Mouse (Mus musculus) cortical plate, adult 2 months (tissue): ENCODE results near the gene Eif2b5. TPM values are rescaled to one million over a fixed set of nuclear protein-coding genes. Genes with fewer than 3 reads are reported as not detected.

Source experiments
- H3K27ac ChIP-seq: fragments of 200-500 bp; 2 replicates; pipeline ENCODE4 v1.5.1; 2012; ENCODE audit warnings: low read length, control low read depth, inconsistent platforms; ENCODE audit not compliant: insufficient read depth
- H3K4me1 ChIP-seq: fragments of 200-500 bp; 2 replicates; pipeline ENCODE4 v1.6.1; 2011; ENCODE audit warnings: low read length; ENCODE audit not compliant: control insufficient read depth, insufficient read depth
- H3K4me3 ChIP-seq: fragments of 200-500 bp; 2 replicates; pipeline ENCODE4 v1.5.1; 2011; ENCODE audit warnings: mild to moderate bottlenecking, low read length, control low read depth; ENCODE audit not compliant: insufficient read depth
- CTCF ChIP-seq: fragments of 200-500 bp; IDR thresholded peaks from 2 replicates; pipeline ENCODE4 v1.5.1; 2011; ENCODE audit warnings: mild to moderate bottlenecking, control low read depth, low read length; ENCODE audit not compliant: insufficient read depth; ENCODE audit errors: extremely low read depth
- POLR2A ChIP-seq: fragments of 200-500 bp; IDR thresholded peaks from 2 replicates; pipeline ENCODE4 v1.6.1; 2011; ENCODE audit warnings: mild to moderate bottlenecking, low read length, control low read depth; ENCODE audit not compliant: insufficient read depth; ENCODE audit errors: extremely low read depth
- polyA plus RNA-seq: library from polyadenylated mRNA; depleted of rRNA; stranded (reverse); fragments of >200 nt; gene quantifications from 2 replicates; pipeline ENCODE4 v1.2.3, GENCODE M21; 2012; rRNA removed

Eif2b5 gene
- polyA plus RNA-seq, 1 experiment = 49.1 TPM

DNA sequence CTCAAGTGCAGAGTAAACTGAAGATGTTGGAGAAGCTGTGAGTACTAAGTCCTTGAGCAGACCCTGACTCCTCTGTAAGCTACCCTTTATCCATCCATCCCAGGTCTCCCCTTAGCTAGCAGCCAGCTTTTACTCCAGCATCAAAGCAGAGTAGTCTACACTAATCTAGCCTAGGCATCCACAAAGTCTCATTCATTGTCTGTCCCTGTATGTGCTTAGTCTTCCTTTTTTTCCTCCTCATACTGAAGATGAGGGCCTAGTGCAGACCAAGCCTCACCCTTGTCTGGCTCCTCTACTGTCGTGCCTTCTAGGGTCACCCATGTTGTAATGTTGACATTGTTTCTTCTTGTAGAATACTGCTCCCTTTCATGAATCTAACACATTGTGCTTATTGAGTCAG, 54.0 kb downstream of the Eif2b5 start:
- H3K4me1 ChIP-seq = peaks cover 2% of the 10 kb centered on the region; the same call in 1 of the 2 replicates
- H3K27ac ChIP-seq = no peak overlapping the region
- no peak overlapping the region for H3K4me3 ChIP-seq
- TF ChIP-seq POLR2A (no peak), CTCF (no peak)

DNA sequence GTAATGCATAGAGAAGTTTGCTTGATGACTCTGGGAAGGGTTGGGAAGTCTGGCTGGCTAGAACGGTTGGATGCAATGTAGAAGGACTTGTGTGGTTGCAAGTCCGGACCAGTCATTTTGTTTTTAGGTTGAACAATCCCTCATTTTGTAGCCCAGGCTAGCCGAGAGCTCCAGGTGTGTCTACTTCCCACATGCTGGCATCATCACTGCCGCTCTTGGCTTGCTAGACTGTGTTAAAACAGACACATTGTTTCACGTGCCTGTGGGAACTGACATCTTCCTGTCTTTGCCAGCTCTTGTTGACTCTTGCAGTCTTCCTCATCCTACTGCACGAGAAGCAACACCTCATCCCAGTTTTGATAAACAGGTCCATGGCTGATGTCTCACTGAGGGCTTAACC, 56.4 kb downstream of the Eif2b5 start:
- no peak overlapping the region for H3K4me3 ChIP-seq
- H3K4me1 ChIP-seq = no peaks in the 10 kb centered on the region
- no peak overlapping the region for H3K27ac ChIP-seq
- TF ChIP-seq CTCF = no peak
- TF ChIP-seq POLR2A = no peak

DNA sequence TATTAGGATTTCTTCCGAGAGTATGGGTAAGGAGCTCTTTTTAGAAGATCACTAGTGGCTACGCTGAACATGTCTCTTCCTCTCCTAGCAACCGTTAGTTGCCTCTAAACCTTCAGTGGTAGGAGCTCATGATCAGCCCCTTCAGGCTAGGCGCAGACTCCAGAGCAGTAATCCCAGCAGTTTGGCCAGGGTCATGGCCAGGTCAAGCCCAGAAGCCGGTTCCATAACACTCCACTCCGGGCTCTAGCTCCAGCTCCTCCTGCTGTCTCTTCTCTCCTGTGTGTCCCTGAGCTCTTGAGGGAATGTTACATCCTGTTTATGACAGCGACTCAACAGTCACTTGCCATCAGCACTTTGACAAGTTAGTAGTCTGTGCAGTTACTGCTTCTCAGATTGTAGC, 58.8 kb downstream of the Eif2b5 start:
- Histone ChIP-seq H3K27ac (no peak overlapping the region), H3K4me3 (no peak overlapping the region), H3K4me1 (no peaks in the 10 kb centered on the region)
- no peak for TF ChIP-seq CTCF
- no peak for TF ChIP-seq POLR2A

Other genes with a start within 250 kb of the Eif2b5 start
- gene Parl, start 196.4 kb upstream of the Eif2b5 start, polyA plus RNA-seq = 45.4 and 51.5 TPM in 2 replicates
- gene Cyp2ab1, start 173.4 kb upstream of the Eif2b5 start, polyA plus RNA-seq = 0.11 TPM in 1 of 2 replicates, not detected in the other
- gene Abcc5, start 72.4 kb upstream of the Eif2b5 start, polyA plus RNA-seq = 296 and 313 TPM in 2 replicates
- 41.7 and 42.5 TPM in 2 replicates for gene Dvl3, start 18.2 kb downstream of the Eif2b5 start, polyA plus RNA-seq
- 1,329 and 1,383 TPM in 2 replicates for gene Ap2m1, start 36.7 kb downstream of the Eif2b5 start, polyA plus RNA-seq
- 78.5 and 83.5 TPM in 2 replicates for gene Abcf3, start 49.8 kb downstream of the Eif2b5 start, polyA plus RNA-seq
- 102 and 119 TPM in 2 replicates for gene Vwa5b2, start 90.7 kb downstream of the Eif2b5 start, polyA plus RNA-seq
- gene Eef1akmt4, start 112.8 kb downstream of the Eif2b5 start, polyA plus RNA-seq = 2.5 and 3.1 TPM in 2 replicates
- gene Gm49333, start 112.8 kb downstream of the Eif2b5 start, polyA plus RNA-seq = not detected in 2 replicates
- 16.4 and 18.3 TPM in 2 replicates for gene Alg3, start 112.9 kb downstream of the Eif2b5 start, polyA plus RNA-seq
- gene Camk2n2, start 122.5 kb downstream of the Eif2b5 start, polyA plus RNA-seq = 188 and 191 TPM in 2 replicates
- gene Ece2, start 131.0 kb downstream of the Eif2b5 start, polyA plus RNA-seq = 25.4 and 28.3 TPM in 2 replicates
- 173 TPM in 2 replicates for gene Psmd2, start 152.8 kb downstream of the Eif2b5 start, polyA plus RNA-seq
- gene Eif4g1, start 169.5 kb downstream of the Eif2b5 start, polyA plus RNA-seq = 157 and 158 TPM in 2 replicates
- gene Fam131a, start 194.4 kb downstream of the Eif2b5 start, polyA plus RNA-seq = 316 and 358 TPM in 2 replicates
- gene Polr2h, start 218.8 kb downstream of the Eif2b5 start, polyA plus RNA-seq = 52.5 and 53.1 TPM in 2 replicates
- 122 and 132 TPM in 2 replicates for gene Clcn2, start 218.9 kb downstream of the Eif2b5 start, polyA plus RNA-seq
- 71.8 and 94.6 TPM in 2 replicates for gene Chrd, start 234.3 kb downstream of the Eif2b5 start, polyA plus RNA-seq
- gene Thpo, start 235.7 kb downstream of the Eif2b5 start, polyA plus RNA-seq = 20.6 and 27.1 TPM in 2 replicates